Mouse (Mus musculus): ENCODE measurements around the gene Cpne2. TPM values are rescaled to one million over a fixed set of nuclear protein-coding genes. Genes with fewer than 3 reads are reported as not detected.

Gene Cpne2
- polyA plus RNA-seq, 1 experiment from 2014 or later, result 11.2 TPM

GRCm38 (mm10) chr8:94581820-94582483, 49.2 kb downstream of the Cpne2 start:
- peaks cover 2% of the 10 kb centered on the region for H3K36me3 ChIP-seq (ENCODE audit: control insufficient read depth, insufficient read depth, low read length)

GRCm38 (mm10) chr8:94582569-94582968, 49.8 kb downstream of the Cpne2 start:
- Histone ChIP-seq H3K9me3 (ENCODE audit: control insufficient read depth, low read length) (no peaks in the 10 kb centered on the region), H3K4me3 (ENCODE audit: low read depth, low read length) (no peak overlapping the region), H3K9ac (ENCODE audit: low read length) (no peak overlapping the region), H3K27ac (ENCODE audit: low read depth, low read length) (no peak overlapping the region), H3K4me2 (ENCODE audit: low read depth) (no peak overlapping the region), H3K36me3 (ENCODE audit: control insufficient read depth, insufficient read depth, low read length) (peaks cover 2% of the 10 kb centered on the region), H3K27me3 (ENCODE audit: control insufficient read depth, insufficient read depth, low read length) (no peaks in the 10 kb centered on the region), H3K4me1 (ENCODE audit: control insufficient read depth, insufficient read depth, low read length) (no peaks in the 10 kb centered on the region)
- 89% methylated on average over 6 of the region's 6 CpGs for WGBS
- DNase-seq (ENCODE audit: low spot score), result no peak
- no peak for ATAC-seq (ENCODE audit: insufficient read depth, low FRiP score, low TSS enrichment)

More at GRCm38 (mm10) chr8:94581820-94582483, 49.2 kb downstream of the Cpne2 start:
- Histone ChIP-seq H3K4me2 (ENCODE audit: low read depth) (no peak overlapping the region), H3K9ac (ENCODE audit: low read length) (no peak overlapping the region), H3K27ac (ENCODE audit: low read depth, low read length) (no peak overlapping the region), H3K27me3 (ENCODE audit: control insufficient read depth, insufficient read depth, low read length) (no peaks in the 10 kb centered on the region), H3K9me3 (ENCODE audit: control insufficient read depth, low read length) (no peaks in the 10 kb centered on the region), H3K4me3 (ENCODE audit: low read depth, low read length) (no peak overlapping the region), H3K4me1 (ENCODE audit: control insufficient read depth, insufficient read depth, low read length) (no peaks in the 10 kb centered on the region)
- no peak for ATAC-seq (ENCODE audit: insufficient read depth, low FRiP score, low TSS enrichment)
- whole genome bisulfite sequencing, result 92% methylated on average over 7 of the region's 7 CpGs
- no peak for DNase-seq (ENCODE audit: low spot score)

GRCm38 (mm10) chr8:94584238-94584817, 51.5 kb downstream of the Cpne2 start:
- Histone ChIP-seq H3K4me1 (ENCODE audit: control insufficient read depth, insufficient read depth, low read length) (no peaks in the 10 kb centered on the region), H3K9me3 (ENCODE audit: control insufficient read depth, low read length) (no peaks in the 10 kb centered on the region), H3K27ac (ENCODE audit: low read depth, low read length) (no peak overlapping the region), H3K4me2 (ENCODE audit: low read depth) (no peak overlapping the region), H3K4me3 (ENCODE audit: low read depth, low read length) (no peak overlapping the region), H3K36me3 (ENCODE audit: control insufficient read depth, insufficient read depth, low read length) (peaks cover 5% of the 10 kb centered on the region; the same call in 1 of the 2 replicates), H3K27me3 (ENCODE audit: control insufficient read depth, insufficient read depth, low read length) (no peaks in the 10 kb centered on the region), H3K9ac (ENCODE audit: low read length) (no peak overlapping the region)
- DNase-seq (ENCODE audit: low spot score), result peak; percentile 36
- WGBS, result 51% methylated on average over 4 of the region's 4 CpGs
- ATAC-seq (ENCODE audit: insufficient read depth, low FRiP score, low TSS enrichment), result no peak

- H3K9ac ChIP-seq (ENCODE audit: low read length), result no peak overlapping the region
- no peak overlapping the region for H3K4me3 ChIP-seq (ENCODE audit: low read depth, low read length)
- DNase-seq (ENCODE audit: low spot score) (no peak), ATAC-seq (ENCODE audit: insufficient read depth, low FRiP score, low TSS enrichment) (no peak)
- no peak overlapping the region for H3K4me2 ChIP-seq (ENCODE audit: low read depth)
- 79% methylated on average over 4 of the region's 4 CpGs for WGBS
- 0 out of 2 replicates have a peak, but pooled peaks cover 2% of the 10 kb centered on the region for H3K36me3 ChIP-seq (ENCODE audit: control insufficient read depth, insufficient read depth, low read length)
- no peaks in the 10 kb centered on the region for H3K4me1 ChIP-seq (ENCODE audit: control insufficient read depth, insufficient read depth, low read length)
- H3K27ac ChIP-seq (ENCODE audit: low read depth, low read length), result no peak overlapping the region
- H3K9me3 ChIP-seq (ENCODE audit: control insufficient read depth, low read length), result no peaks in the 10 kb centered on the region
- H3K27me3 ChIP-seq (ENCODE audit: control insufficient read depth, insufficient read depth, low read length), result no peaks in the 10 kb centered on the region
Observed at GRCm38 (mm10) chr8:94591691-94592090, 58.9 kb downstream of the Cpne2 start.

GRCm38 (mm10) chr8:94594211-94594610, 61.4 kb downstream of the Cpne2 start:
- no peak overlapping the region for H3K9ac ChIP-seq (ENCODE audit: low read length)
- 67% methylated on average over 1 of the region's 1 CpGs for WGBS
- no peak for DNase-seq (ENCODE audit: low spot score)
- H3K36me3 ChIP-seq (ENCODE audit: control insufficient read depth, insufficient read depth, low read length), result no peaks in the 10 kb centered on the region
- no peak overlapping the region for H3K27ac ChIP-seq (ENCODE audit: low read depth, low read length)
- H3K4me1 ChIP-seq (ENCODE audit: control insufficient read depth, insufficient read depth, low read length), result no peaks in the 10 kb centered on the region
- H3K9me3 ChIP-seq (ENCODE audit: control insufficient read depth, low read length), result no peaks in the 10 kb centered on the region
- no peak for ATAC-seq (ENCODE audit: insufficient read depth, low FRiP score, low TSS enrichment)
- H3K4me3 ChIP-seq (ENCODE audit: low read depth, low read length), result no peak overlapping the region
- H3K27me3 ChIP-seq (ENCODE audit: control insufficient read depth, insufficient read depth, low read length), result no peaks in the 10 kb centered on the region
- H3K4me2 ChIP-seq (ENCODE audit: low read depth), result no peak overlapping the region

GRCm38 (mm10) chr8:94600478-94600877, 67.7 kb downstream of the Cpne2 start:
- DNase-seq (ENCODE audit: low spot score) (no peak), ATAC-seq (ENCODE audit: insufficient read depth, low FRiP score, low TSS enrichment) (no peak)
- no peaks in the 10 kb centered on the region for H3K9me3 ChIP-seq (ENCODE audit: control insufficient read depth, low read length)
- H3K9ac ChIP-seq (ENCODE audit: low read length), result peak overlapping the region; percentile 81
- no peak overlapping the region for H3K27ac ChIP-seq (ENCODE audit: low read depth, low read length)
- H3K4me3 ChIP-seq (ENCODE audit: low read depth, low read length), result peak overlapping the region; percentile 66
- peak overlapping the region; percentile 56 for H3K4me2 ChIP-seq (ENCODE audit: low read depth)
- no peaks in the 10 kb centered on the region for H3K27me3 ChIP-seq (ENCODE audit: control insufficient read depth, insufficient read depth, low read length)
- peaks cover 7% of the 10 kb centered on the region; the same call in 1 of the 2 replicates for H3K4me1 ChIP-seq (ENCODE audit: control insufficient read depth, insufficient read depth, low read length)
- WGBS, result 22% methylated on average over 5 of the region's 5 CpGs
- no peaks in the 10 kb centered on the region for H3K36me3 ChIP-seq (ENCODE audit: control insufficient read depth, insufficient read depth, low read length)

- H3K9ac ChIP-seq (ENCODE audit: low read length), result peak overlapping the region; percentile 81
- no peaks in the 10 kb centered on the region for H3K36me3 ChIP-seq (ENCODE audit: control insufficient read depth, insufficient read depth, low read length)
- H3K27ac ChIP-seq (ENCODE audit: low read depth, low read length), result peak overlapping the region; percentile 36
- ATAC-seq (ENCODE audit: insufficient read depth, low FRiP score, low TSS enrichment) (peak; percentile 23), DNase-seq (ENCODE audit: low spot score) (no peak)
- WGBS, result under 1% methylated on average over 51 of the region's 51 CpGs
- H3K27me3 ChIP-seq (ENCODE audit: control insufficient read depth, insufficient read depth, low read length), result no peaks in the 10 kb centered on the region
- H3K4me1 ChIP-seq (ENCODE audit: control insufficient read depth, insufficient read depth, low read length), result peaks cover 7% of the 10 kb centered on the region; the same call in 1 of the 2 replicates
- H3K9me3 ChIP-seq (ENCODE audit: control insufficient read depth, low read length), result no peaks in the 10 kb centered on the region
- peak overlapping the region; percentile 66 for H3K4me3 ChIP-seq (ENCODE audit: low read depth, low read length)
- peak overlapping the region; percentile 56 for H3K4me2 ChIP-seq (ENCODE audit: low read depth)
Observed at GRCm38 (mm10) chr8:94601034-94601606, 68.3 kb downstream of the Cpne2 start.

- WGBS, result under 1% methylated on average over 53 of the region's 55 CpGs
- H3K4me3 ChIP-seq (ENCODE audit: low read depth, low read length), result peak within 1 kb of the TSS; percentile 66
Observed at GRCm38 (mm10) chr8:94601607-94602385, 69.0 kb downstream of the Cpne2 start, which contains the start of the genes Rspry1 and Fam192a. Rspry1 (plus strand) TSS chr8:94601937. Fam192a (minus strand) TSS chr8:94601997.

More at GRCm38 (mm10) chr8:94601607-94602385, 69.0 kb downstream of the Cpne2 start, which contains the start of the genes Rspry1 and Fam192a:
- Histone ChIP-seq H3K9ac (ENCODE audit: low read length) (peak within 1 kb of the TSS; percentile 91), H3K27ac (ENCODE audit: low read depth, low read length) (peak within 1 kb of the TSS; percentile 69), H3K27me3 (ENCODE audit: control insufficient read depth, insufficient read depth, low read length) (no peaks in the 10 kb centered on the region), H3K9me3 (ENCODE audit: control insufficient read depth, low read length) (no peaks in the 10 kb centered on the region), H3K36me3 (ENCODE audit: control insufficient read depth, insufficient read depth, low read length) (no peaks in the 10 kb centered on the region), H3K4me1 (ENCODE audit: control insufficient read depth, insufficient read depth, low read length) (peaks cover 7% of the 10 kb centered on the region; the same call in 1 of the 2 replicates), H3K4me2 (ENCODE audit: low read depth) (peak within 1 kb of the TSS; percentile 83)
- ATAC-seq (ENCODE audit: insufficient read depth, low FRiP score, low TSS enrichment) (peak; percentile 100), DNase-seq (ENCODE audit: low spot score) (peak; percentile 98)

All from neural tube, embryonic 11.5 days (tissue).